Mouse (Mus musculus): ENCODE measurements around the gene Eif3a. TPM values are rescaled to one million over a fixed set of nuclear protein-coding genes. Genes with fewer than 3 reads are reported as not detected.

The Eif3a gene
- total RNA-seq (2018; cell fraction: chromatin; rRNA removed), result 100 to 1,000 TPM; 237 to 601 (median 395) TPM
- total RNA-seq (2018; cell fraction: cytosol; rRNA removed), result 100 to 1,000 TPM; 124 to 245 (median 178) TPM
- 100 to 1,000 TPM; 253 to 531 (median 300) TPM for total RNA-seq (2018; cell fraction: nucleus; rRNA removed)
- polyA plus RNA-seq (2018), result 151 to 321 TPM (median 247 TPM) in 3 replicates

- Histone ChIP-seq H3K36me3 (ENCODE audit: inconsistent target) (no peaks in the 10 kb centered on the region), H3K4me3 (ENCODE audit: inconsistent target) (peak within 1 kb of the TSS; percentile 91)
- 2% methylated on average over 43 of the region's 57 CpGs for WGBS (ENCODE audit: missing documents)
Measured at GRCm38 (mm10) chr19:60790551-60791161, at the start of gene Eif3a. Gene Eif3a (minus strand): TSS chr19:60790658.

DNA sequence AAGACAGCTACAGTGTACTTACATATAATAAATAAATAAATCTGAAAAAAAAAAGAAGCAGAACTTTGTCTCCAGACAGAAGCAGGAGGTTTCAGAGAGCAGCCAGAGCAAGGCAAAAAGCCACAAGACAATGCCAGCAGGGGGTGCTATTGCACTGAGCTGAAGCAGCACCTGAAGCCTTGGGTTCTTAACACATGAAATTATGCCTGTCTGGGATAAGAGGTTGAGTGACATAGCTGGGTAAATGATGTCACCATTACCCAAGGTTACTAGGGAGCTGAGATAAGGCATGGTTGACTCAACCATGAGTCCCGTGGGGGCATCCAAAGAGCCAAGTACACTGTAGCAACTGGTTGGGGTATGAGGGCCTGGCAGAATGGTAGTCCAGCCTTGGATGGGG is 47.3 kb upstream of the Eif3a start:
- H3K36me3 ChIP-seq (ENCODE audit: inconsistent target), result peaks cover 52% of the 10 kb centered on the region
- WGBS (ENCODE audit: missing documents), result 86% methylated on average over 1 of the region's 1 CpGs

More at GRCm38 (mm10) chr19:60790551-60791161, at the start of gene Eif3a:
- peak within 1 kb of the TSS; percentile 92 for H3K27ac ChIP-seq
- H3K79me2 ChIP-seq (ENCODE audit: inconsistent target), result peaks cover 44% of the 10 kb centered on the region

DNA sequence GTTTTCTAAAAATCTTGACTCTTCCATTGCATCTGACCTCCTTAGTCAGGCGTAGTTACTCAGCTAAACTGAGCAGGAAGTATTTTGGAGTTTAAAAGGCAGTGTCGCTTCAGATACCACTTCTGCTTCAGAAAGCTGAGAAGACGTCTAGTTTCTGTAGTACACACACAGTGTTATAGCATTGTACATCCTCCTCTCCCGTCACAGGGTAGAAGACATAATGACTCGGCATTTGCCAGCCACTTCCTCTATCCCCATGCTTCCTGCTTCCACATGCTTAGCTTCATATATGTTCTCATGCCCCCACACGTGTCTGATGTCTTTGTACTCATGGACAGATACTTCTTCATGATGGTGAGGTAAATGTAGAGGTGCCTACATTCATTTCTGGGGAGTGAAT is 28.2 kb upstream of the Eif3a start:
- Histone ChIP-seq H3K79me2 (ENCODE audit: inconsistent target) (peaks cover 42% of the 10 kb centered on the region), H3K27ac (peak overlapping the region; percentile 83), H3K36me3 (ENCODE audit: inconsistent target) (peaks cover 25% of the 10 kb centered on the region; the same call in 1 of the 2 replicates), H3K4me3 (ENCODE audit: inconsistent target) (no peak overlapping the region)
- 2% methylated on average over 6 of the region's 6 CpGs for WGBS (ENCODE audit: missing documents)

More for the DNA sequence above, 47.3 kb upstream of the Eif3a start:
- no peak overlapping the region for H3K4me3 ChIP-seq (ENCODE audit: inconsistent target)
- H3K79me2 ChIP-seq (ENCODE audit: inconsistent target), result no peaks in the 10 kb centered on the region
- no peak overlapping the region for H3K27ac ChIP-seq

DNA sequence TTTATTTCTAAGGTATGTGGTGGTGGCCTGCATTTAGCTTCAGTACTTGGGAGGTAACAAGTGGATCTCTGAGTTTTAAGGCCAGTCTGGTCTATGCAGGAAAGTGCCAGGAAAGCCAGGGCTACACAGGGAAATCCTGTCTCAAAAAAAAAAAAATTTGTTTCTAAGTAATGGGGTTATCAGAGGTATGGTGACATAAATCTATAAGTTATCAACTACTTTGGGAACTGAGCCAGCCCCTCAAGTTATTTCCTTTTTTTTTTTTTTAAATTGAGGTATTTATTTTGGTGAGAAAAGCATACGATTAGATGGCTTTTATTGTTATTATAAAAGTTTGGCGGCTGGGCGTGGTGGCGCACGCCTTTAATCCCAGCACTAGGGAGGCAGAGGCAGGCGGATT is 22.7 kb upstream of the Eif3a start:
- 80% methylated on average over 1 of the region's 6 CpGs for WGBS (ENCODE audit: missing documents)

DNA sequence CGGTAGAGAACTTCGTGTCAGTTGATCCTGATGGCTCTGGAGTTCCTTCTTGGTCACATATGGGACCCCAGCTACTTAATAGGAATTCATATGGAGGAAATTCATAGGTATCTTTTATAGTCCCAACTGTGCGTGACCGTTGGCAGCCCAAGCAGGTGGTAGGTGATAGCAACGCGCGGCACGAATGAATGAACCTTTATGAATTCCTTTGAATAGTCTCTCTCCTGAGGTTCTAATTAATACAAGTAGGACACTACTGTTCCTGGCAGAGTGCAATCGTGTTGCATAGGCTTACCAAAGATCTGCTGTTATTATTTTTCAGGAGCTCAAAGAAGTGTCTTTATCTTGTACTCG is 21.6 kb upstream of the Eif3a start:
- peak overlapping the region; percentile 84 for H3K4me3 ChIP-seq (ENCODE audit: inconsistent target)
- peaks cover 48% of the 10 kb centered on the region for H3K79me2 ChIP-seq (ENCODE audit: inconsistent target)
- 16% methylated on average over 10 of the region's 10 CpGs for WGBS (ENCODE audit: missing documents)
- H3K27ac ChIP-seq, result peak overlapping the region; percentile 52
- H3K36me3 ChIP-seq (ENCODE audit: inconsistent target), result peaks cover 7% of the 10 kb centered on the region; the same call in 1 of the 2 replicates

More for the DNA sequence above, 22.7 kb upstream of the Eif3a start:
- H3K36me3 ChIP-seq (ENCODE audit: inconsistent target), result peaks cover 7% of the 10 kb centered on the region; the same call in 1 of the 2 replicates
- no peak overlapping the region for H3K4me3 ChIP-seq (ENCODE audit: inconsistent target)
- H3K27ac ChIP-seq, result no peak overlapping the region
- H3K79me2 ChIP-seq (ENCODE audit: inconsistent target), result peaks cover 48% of the 10 kb centered on the region

GRCm38 (mm10) chr19:60811098-60812035 is 20.9 kb upstream of the Eif3a start, which contains the start of gene Fam45a:
Gene Fam45a (plus strand): TSS chr19:60811585.
- peak within 1 kb of the TSS; percentile 52 for H3K27ac ChIP-seq
- peaks cover 47% of the 10 kb centered on the region for H3K79me2 ChIP-seq (ENCODE audit: inconsistent target)
- peak within 1 kb of the TSS; percentile 84 for H3K4me3 ChIP-seq (ENCODE audit: inconsistent target)
- H3K36me3 ChIP-seq (ENCODE audit: inconsistent target), result peaks cover 7% of the 10 kb centered on the region; the same call in 1 of the 2 replicates
- WGBS (ENCODE audit: missing documents), result 8% methylated on average over 33 of the region's 45 CpGs

DNA sequence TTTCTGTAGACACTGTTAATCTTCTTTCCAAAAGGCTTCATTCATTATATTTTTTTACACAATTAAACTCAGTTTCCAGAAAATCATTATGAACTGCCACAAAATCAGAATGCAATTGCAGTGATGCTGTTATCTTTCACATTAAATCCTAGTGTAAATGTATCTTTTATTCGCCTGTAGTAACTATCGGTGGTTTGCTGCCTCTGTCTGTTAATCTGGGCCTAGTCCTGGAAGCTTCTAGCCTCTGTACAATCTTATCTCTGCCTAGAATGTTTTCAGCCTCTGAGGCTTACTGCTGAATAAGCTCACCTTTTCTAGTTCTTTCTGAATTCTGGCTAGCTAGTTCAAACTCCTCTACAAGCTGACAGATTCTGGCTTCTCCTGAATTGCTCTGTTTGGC is 19.5 kb upstream of the Eif3a start:
- no peak overlapping the region for H3K4me3 ChIP-seq (ENCODE audit: inconsistent target)
- H3K36me3 ChIP-seq (ENCODE audit: inconsistent target), result peaks cover 7% of the 10 kb centered on the region; the same call in 1 of the 2 replicates
- 92% methylated on average over 2 of the region's 2 CpGs for WGBS (ENCODE audit: missing documents)
- no peak overlapping the region for H3K27ac ChIP-seq
- peaks cover 33% of the 10 kb centered on the region for H3K79me2 ChIP-seq (ENCODE audit: inconsistent target)

DNA sequence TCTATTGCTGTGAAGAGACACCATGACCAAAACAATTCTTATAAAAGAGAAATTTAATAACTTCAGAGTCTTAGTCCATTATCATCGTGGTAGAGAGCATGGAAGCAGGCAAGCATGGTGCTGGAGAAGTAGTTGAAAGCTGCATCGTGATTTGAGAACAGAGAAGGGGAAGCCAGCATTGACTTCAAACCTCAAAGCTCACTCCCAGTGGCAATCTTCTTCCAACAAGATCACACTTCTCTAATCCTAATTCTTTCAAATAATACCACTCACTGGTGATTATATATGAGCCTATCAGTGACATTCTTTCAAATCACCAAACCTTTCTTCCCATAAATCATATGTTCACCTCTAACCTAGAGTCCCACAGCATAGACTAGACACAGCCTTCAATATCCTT is 14.4 kb upstream of the Eif3a start:
- no peaks in the 10 kb centered on the region for H3K36me3 ChIP-seq (ENCODE audit: inconsistent target)
- 34% methylated on average over 2 of the region's 2 CpGs for WGBS (ENCODE audit: missing documents)
- H3K27ac ChIP-seq, result no peak overlapping the region
- no peaks in the 10 kb centered on the region for H3K79me2 ChIP-seq (ENCODE audit: inconsistent target)
- H3K4me3 ChIP-seq (ENCODE audit: inconsistent target), result no peak overlapping the region

GRCm38 (mm10) chr19:60799867-60800569 is 9.6 kb upstream of the Eif3a start:
- Histone ChIP-seq H3K36me3 (ENCODE audit: inconsistent target) (no peaks in the 10 kb centered on the region), H3K4me3 (ENCODE audit: inconsistent target) (no peak overlapping the region), H3K79me2 (ENCODE audit: inconsistent target) (no peaks in the 10 kb centered on the region), H3K27ac (no peak overlapping the region)
- WGBS (ENCODE audit: missing documents), result 71% methylated on average over 6 of the region's 7 CpGs

- H3K36me3 ChIP-seq (ENCODE audit: inconsistent target), result no peaks in the 10 kb centered on the region
- no peak overlapping the region for H3K4me3 ChIP-seq (ENCODE audit: inconsistent target)
- H3K27ac ChIP-seq, result no peak overlapping the region
- WGBS (ENCODE audit: missing documents), result 100% methylated on average over 2 of the region's 2 CpGs
- no peaks in the 10 kb centered on the region for H3K79me2 ChIP-seq (ENCODE audit: inconsistent target)
Measured at GRCm38 (mm10) chr19:60797415-60797814, 7.0 kb upstream of the Eif3a start.

DNA sequence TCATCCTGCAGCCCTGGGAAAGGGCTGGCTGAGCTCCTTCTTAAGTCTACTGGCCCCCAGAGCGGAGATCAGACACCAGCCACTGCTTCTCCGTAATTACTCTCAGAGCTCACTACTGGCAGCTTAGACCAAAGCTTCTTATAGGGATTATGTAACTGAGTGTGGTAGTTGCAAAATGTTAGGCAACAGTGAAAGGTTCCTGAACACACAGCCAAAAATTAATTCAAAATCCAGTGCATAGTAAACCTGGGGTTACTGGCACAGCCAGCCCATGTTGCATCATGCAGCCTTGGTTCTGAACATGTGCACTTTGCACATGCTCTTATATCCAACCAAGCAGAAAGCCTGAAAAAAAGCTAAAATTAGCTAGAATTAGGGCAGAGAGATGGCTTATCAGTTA is 4.8 kb upstream of the Eif3a start:
- no peak overlapping the region for H3K27ac ChIP-seq
- 57% methylated on average over 2 of the region's 2 CpGs for WGBS (ENCODE audit: missing documents)
- no peaks in the 10 kb centered on the region for H3K36me3 ChIP-seq (ENCODE audit: inconsistent target)
- no peak overlapping the region for H3K4me3 ChIP-seq (ENCODE audit: inconsistent target)
- no peaks in the 10 kb centered on the region for H3K79me2 ChIP-seq (ENCODE audit: inconsistent target)

- H3K79me2 ChIP-seq (ENCODE audit: inconsistent target), result peaks cover 19% of the 10 kb centered on the region
- 93% methylated on average over 2 of the region's 2 CpGs for WGBS (ENCODE audit: missing documents)
- no peak overlapping the region for H3K27ac ChIP-seq
- no peak overlapping the region for H3K4me3 ChIP-seq (ENCODE audit: inconsistent target)
- H3K36me3 ChIP-seq (ENCODE audit: inconsistent target), result no peaks in the 10 kb centered on the region
Measured at GRCm38 (mm10) chr19:60793170-60793707, 2.8 kb upstream of the Eif3a start.

- Histone ChIP-seq H3K79me2 (ENCODE audit: inconsistent target) (peaks cover 39% of the 10 kb centered on the region), H3K36me3 (ENCODE audit: inconsistent target) (no peaks in the 10 kb centered on the region), H3K4me3 (ENCODE audit: inconsistent target) (peak overlapping the region; percentile 91), H3K27ac (peak overlapping the region; percentile 92)
- WGBS (ENCODE audit: missing documents), result 18% methylated on average over 9 of the region's 9 CpGs
Measured at GRCm38 (mm10) chr19:60791164-60791563, 706 bp upstream of the Eif3a start.

- H3K79me2 ChIP-seq (ENCODE audit: inconsistent target), result peaks cover 51% of the 10 kb centered on the region
- under 1% methylated on average over 60 of the region's 60 CpGs for WGBS (ENCODE audit: missing documents)
- peak overlapping the region; percentile 76 for H3K27ac ChIP-seq
Measured at GRCm38 (mm10) chr19:60789919-60790506, 445 bp downstream of the Eif3a start.

More at GRCm38 (mm10) chr19:60789919-60790506, 445 bp downstream of the Eif3a start:
- no peaks in the 10 kb centered on the region for H3K36me3 ChIP-seq (ENCODE audit: inconsistent target)
- peak overlapping the region; percentile 91 for H3K4me3 ChIP-seq (ENCODE audit: inconsistent target)

All from macrophage (primary cell).